Mouse (Mus musculus): ENCODE results near the gene Exosc9.
A peak's percentile ranks its signal among the peaks of the same experiment; 100 is the strongest.

The Exosc9 gene

DNA sequence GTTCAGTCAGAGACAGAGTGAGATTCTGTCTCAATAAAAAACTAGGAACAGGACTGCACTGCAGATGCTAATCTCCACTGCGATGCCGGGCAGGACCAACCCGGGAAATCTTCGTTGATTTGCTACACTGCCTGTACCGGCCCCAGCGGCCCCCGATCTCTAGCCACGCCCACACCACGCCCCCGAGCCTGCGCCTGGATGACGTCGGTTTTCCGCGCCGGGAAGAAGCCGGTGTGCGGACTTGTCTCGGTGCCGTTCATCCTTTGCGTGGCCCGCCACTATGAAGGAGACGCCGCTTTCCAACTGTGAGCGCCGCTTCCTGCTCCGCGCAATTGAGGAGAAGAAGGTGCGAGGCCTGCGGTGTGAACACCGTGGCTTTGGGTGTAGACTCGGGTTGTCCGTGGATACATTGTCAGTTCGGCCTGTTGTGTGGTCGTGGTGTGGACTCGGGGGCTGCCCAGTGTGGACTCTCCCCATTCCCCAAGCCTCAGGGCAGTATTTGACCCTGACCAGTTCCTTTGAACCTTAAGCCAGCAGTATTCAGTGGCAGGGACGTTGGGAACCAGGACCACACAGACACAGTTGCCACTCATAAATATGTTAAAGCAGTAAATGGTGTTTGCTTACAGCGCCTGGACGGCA is at the start of gene Exosc9:
TSS of gene Exosc9 (plus strand) at position 201 of the 642 bp plus-strand sequence.
- peak; percentile 83 for DNase-seq (ENCODE audit: low read depth, low spot score)

DNA sequence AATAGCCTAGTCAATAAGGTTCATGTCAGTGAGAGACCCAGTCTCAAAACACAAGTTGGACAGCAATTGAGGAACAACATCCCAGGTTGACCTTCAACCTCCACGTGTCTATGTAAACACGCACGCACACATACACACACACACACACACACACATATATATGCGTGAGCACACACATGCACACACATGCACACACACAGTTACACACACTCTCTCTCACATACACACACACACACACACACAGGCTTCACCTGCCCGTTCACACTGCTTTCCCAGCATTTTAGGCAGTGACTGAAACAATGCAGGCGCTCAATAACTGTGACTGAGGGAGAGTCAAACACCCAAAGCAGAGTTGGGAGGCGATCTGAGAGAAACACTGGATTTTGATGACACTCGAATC is 47.1 kb upstream of the Exosc9 start:
- DNase-seq (ENCODE audit: low read depth, low spot score) = no peak

DNA sequence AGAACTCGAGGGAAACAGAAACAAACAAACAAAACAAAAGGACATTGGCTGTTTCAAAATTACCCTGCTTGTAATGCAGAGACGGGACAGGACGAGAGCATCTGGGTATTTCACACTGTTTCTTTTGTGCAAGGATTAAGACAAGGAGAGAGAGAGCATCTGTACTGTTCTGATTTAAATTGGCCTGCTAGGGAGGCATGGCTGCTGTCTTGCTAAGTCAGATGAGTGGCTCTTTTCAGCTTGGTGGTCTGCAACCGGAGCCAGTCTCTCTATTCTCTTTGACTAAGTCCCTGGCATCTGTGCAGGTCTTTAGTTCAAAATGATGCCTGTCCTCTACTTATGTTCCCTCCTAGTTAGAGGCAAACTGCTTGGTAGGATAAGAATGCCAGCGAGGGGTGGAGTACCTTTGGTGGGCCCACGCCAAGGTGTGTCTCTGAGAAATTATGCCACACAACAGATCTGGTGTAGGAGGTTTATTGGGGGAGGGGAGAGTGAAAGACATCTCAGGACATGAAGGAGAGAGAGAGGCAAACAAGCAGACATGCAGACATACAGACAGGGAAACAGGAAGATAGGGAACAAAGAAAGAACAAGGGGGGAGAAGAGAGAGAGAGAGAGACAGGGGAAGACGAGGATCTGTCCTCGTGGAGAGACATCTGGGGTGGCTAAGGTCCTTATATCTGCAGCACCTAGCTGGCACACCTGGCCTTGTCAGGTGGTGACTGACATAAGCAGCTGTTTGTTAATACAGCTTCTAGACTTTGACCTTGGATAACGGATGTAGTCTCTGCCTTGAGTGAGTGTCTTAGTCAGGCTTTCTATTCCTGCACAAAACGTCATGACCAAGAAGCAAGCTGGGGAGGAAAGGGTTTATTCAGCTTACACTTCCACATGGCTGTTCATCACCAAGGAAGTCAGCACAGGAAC is 46.3 kb upstream of the Exosc9 start:
- no peak for DNase-seq (ENCODE audit: low read depth, low spot score)

DNA sequence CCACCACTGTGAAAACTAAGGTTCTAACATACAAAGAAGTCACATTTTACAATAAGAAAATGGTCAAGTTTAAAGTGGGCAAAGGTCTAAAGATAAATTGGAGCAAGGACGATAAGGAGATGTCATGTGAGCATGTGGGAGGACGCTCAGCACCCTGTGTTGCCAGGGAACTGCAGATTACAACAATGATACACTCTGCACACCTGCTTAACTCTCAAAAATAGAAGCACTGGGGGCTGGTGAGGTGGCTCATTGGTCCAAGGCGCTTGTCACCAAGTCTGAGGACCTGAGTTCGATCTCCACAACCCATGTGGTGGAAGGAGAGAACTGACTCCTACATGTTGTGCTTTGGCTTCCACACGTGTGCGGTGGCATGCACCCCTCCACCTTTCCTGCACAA is 40.9 kb upstream of the Exosc9 start:
- no peak for DNase-seq (ENCODE audit: low read depth, low spot score)

DNA sequence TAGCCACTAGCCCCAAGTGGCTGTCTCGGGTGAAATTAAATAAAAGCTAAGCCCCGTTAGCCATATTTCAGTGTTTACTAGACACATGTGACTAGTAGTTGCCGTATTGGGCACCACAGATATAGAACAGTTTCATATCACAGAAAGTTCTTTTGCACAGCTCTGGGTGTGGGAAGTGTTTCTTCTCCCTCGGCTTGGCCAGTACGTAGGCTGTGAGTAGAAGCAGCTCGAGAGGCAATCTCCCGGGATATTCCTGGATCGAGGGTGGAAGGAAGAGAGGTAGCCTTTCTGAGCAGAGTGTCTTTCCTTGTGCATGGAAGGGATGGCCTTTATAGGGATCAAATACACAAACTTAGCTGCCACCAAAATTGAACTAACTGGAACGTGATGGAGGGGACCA is 36.2 kb upstream of the Exosc9 start:
- DNase-seq (ENCODE audit: low read depth, low spot score) = no peak

DNA sequence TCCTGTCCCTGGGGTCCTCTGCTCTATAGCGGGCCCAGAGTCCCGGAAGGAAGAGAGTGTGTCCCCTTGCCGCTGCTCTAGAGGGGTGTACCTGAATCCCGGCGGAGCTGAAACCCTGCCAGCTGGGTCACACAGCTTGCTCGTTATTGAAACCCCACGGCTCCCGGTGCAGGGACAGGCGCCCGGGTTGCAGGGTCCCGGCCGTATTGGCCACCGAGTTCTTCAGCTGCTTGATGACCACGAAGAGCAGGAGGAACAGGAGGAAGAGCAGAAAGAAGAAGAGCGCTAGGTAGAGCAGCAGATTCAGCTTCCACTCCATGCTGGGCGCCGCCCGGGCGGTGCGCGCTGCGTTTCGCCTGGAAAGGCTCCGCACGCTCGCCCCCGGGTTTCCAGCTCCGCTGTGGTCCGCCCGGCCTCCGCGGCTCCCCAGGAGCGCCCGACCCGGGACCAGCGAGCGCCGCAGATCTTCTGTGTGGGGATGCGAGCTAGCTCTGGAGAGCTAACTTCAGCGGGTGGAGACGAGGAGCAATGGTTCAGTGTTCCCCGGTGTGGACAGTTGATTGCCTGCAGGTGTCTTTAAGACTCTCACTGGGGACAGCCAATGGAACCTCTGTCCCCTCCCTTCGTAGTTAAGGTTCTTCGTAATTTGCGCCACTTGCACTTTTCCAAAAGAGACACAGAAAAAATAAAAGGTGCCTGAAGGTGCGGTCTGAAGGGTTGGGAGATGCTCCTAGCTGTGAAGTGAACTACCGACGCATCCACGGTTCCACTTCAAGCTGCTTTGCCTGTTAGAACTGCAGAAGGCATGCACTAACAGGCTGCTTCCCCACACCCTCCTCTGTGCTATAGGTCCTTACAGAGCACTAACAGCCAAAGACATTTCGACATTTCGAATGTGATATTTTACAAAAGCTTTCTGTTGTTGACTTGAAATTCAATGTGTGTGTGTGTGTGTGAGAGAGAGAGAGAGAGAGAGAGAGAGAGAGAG is 31.0 kb upstream of the Exosc9 start, which contains the start of gene Gm11549:
TSS of gene Gm11549 (minus strand) at position 741 of the 988 bp plus-strand sequence.
- peak; percentile 13 for DNase-seq (ENCODE audit: low read depth, low spot score)

DNA sequence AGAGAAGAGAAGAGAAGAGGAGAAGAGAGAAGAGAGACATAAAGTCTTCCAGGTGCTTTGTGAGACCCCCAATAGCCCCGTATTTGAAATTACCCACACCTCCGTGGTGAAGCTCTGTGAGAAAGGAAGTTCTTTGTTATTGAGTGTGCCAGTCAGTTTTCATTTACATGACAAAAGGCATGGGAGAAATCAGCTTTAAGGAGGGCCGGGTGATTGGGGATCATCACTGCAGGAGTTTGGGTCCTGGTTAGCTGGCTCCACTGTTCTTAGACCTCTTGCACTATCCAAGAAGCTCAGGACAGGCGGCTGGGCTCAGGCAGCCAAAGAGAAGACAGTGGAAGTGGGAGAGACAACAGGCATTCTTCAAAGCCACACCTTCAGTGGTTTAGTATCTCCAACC is 30.3 kb upstream of the Exosc9 start:
- no peak for DNase-seq (ENCODE audit: low read depth, low spot score)

DNA sequence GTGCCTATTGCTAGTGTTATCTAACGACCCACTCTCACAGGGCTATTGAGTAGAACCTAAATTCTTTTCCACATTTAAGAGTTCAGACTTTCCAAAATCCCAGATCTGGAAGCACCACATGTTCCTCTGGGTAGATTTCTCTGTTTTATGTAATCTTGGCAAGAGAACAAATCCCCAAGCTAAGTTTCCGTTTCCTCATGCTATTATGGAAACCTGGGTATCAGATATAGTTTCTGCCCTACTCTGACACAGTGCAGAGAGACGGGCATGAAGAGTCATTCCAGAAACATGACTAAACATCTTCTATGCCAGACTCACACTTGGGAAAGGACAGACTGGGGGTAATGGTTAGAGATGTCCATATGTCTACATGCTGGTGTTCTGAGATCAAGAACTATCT is 27.9 kb upstream of the Exosc9 start:
- DNase-seq (ENCODE audit: low read depth, low spot score) = no peak

DNA sequence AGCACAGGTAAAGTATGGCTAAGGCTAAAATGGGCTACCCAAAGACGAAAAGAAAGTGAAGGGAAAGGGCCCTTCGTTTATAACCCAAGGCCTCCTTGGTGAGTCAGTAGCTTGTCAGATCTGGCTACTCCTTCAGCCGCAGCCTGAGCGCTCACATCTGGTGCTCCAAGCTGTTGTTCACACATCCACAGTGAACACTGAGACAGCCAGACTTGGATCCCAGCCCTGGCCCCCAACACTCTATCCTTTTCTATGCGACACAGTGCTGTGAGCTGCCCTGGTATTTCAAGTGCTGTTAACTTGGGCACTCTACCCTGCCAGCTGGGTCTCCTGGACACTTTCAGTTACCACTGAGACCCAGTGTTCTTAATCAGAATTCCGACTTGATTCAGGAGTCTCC is 22.1 kb upstream of the Exosc9 start:
- no peak for DNase-seq (ENCODE audit: low read depth, low spot score)

DNA sequence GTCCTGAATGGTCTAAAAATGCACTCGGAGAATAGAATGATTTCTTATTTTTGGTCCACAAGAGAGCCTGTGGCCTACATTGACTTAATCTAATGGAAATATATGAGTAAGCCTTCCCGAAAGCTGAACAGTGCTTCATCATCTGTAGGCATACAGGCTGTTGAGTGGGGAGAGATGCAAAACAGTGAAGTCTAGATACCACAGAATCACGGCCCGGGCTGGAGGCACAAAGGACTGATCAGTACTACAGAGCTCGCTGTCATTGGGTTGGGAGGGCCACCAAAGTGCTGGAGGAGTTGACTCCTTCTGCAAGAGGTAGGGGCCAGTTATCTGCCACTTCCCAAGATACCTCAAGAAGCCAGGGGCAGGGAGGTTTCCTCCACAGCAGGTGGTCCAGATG is 21.6 kb upstream of the Exosc9 start:
- no peak for DNase-seq (ENCODE audit: low read depth, low spot score)

DNA sequence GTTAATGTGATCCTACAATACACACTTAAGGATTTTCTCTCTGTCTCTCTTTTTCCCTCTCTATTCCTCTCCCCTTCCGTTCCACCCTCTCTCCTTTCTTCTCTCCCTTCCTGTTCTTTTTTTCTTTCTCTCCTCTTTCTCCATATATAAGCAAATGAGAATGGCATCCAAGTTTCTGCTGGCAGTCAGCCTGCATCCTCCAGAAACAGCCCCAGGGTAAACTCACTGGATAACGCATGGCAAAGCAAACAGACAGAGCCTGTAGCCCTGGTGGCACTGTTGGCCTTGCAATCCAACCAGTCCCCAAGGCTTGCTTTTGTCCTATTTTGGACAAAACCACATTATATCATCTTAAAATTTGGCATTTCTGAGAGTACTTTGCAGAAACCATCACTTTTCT is 21.2 kb upstream of the Exosc9 start:
- DNase-seq (ENCODE audit: low read depth, low spot score) = no peak

DNA sequence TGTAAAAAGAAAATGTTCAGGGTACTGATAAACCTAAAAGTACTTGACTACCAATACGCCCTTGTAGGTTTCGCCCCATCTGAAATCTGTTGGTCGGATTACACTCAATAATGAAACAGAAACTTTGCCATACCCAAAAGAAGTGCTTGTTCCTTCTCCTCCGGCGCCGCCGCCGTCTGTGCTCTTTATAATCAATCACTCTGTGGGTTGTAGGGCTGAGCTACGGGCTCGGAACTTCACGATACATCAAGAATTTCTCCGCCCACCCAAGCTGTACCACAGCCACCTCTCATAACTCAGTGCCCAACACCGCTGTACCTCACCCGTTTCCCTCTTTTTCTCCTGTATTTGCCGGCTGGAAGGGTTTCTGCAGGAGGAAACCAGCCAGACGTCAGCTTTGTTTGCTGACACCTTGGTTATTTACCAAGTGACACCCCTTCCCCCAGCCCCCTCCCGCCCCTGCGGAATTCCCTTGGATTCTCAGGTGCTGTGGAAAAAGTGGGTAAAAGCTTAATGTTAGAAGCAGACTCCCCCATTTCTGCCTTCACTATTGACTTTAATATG is 20.3 kb upstream of the Exosc9 start:
- DNase-seq (ENCODE audit: low read depth, low spot score) = peak; percentile 42

DNA sequence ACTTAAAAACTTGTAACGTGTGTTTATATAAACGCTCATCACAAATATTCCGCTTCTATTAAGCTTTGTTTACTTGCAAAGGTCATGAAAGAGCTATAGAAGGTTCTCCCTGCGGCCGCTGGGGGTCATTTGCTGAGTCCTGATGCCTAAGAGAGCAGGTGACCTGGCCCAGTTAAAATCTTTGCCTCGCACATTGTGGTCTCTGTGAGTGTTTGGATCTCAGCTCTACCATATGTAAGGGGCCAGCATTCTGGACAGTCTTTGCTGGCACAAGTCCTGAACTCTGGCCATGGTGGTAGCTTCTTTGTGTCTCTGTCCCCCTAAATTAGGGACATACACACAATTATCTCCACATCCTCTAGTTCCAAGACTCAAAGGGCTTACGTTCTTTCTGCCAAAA is 19.7 kb upstream of the Exosc9 start:
- DNase-seq (ENCODE audit: low read depth, low spot score) = peak; percentile 16

DNA sequence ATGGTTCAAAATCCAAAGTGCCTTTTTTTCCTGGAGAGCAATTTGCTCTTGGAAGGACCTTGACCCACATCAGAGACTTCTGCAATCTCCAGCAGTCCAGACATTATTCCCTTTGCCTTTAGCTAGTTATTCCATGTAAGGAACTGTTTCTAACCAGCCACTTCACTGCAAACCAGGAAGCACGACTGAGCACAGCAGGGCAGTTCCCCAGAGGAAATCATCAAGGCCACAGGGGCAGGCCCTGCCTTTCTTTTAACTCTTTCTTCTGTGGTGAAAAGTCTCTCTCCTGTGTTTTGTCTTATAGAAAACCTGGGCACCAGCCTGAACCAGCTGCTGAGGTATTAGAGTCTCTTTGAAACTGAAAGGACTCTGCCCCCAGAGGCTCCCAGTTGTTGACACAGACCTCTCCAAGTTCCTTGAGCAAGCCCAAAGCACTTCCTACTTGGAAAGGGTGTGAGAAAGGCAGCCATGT is 19.2 kb upstream of the Exosc9 start:
- no peak for DNase-seq (ENCODE audit: low read depth, low spot score)

DNA sequence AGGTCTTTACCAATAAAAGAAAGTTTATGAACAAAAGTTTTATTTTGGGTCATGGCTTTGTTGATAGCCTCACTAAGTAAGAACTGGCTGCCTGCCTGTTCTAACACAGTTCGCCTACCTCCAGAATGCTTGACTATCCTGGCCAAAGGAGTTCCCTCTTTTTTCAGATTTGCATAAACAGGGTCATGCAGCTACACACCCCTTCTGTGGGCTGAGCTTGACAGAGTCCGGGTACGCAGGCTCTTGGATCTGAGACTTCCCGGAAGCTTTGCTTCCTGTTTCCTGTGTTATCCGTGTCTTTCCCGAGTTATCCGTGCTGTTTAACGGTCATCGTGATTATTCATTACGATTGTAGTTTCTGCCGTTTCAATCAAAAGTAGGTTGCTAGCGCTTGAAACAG is 16.4 kb upstream of the Exosc9 start:
- DNase-seq (ENCODE audit: low read depth, low spot score) = no peak

DNA sequence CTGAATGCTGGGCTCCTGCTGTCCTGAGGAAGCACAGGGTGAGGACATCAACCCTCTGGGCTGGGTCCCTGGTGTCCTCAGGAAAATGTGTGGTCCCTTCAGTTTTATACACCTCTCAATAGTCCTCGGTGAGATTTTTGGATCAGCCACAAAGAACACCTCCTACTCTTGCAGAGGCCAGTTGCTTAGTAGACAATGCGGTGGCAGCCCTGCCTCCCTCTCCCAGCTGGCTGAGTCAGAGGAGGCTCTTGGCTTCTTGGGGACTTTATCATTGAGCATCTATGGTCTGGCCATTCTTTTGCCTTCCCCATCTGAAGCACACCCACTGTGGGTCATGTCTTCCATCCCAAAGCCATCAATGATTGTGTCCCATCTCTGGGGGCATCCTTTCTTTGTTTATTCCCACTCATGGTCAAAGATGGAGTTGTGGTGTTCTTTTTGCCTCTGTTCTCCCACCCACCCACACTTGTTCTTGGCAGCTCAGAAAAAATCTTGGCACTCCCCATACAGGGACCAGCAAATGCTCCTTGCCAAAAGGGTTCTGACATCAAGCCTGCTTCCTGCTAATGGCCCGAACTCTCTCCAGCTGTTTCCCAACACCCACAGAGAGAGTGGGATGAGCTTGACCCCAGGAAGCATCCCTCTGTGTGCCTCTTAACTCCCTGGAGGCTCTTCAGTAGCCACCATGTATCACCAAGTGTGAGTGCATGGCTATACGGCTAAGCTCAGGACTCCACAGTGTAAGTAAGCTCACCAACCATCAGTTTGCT is 14.5 kb upstream of the Exosc9 start:
- no peak for DNase-seq (ENCODE audit: low read depth, low spot score)

DNA sequence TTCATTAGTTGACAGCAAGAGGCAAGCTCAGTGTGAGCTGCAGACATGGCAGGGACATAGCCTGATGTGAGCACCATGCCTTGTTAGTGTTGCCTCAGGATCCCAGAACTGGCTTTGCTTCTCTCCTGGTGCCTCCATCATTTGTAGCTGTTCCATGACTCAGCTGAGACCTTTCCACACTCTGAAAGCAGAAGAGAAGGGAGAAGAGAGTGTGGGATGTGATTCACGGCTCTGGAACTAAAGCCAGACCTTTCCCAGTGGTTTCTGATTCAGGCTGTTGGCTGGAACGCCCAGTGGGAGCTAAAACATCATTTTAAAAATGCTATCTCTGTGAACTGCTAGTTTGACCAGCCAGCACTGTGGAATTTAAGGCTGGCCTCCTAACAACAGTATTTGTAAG is 11.7 kb upstream of the Exosc9 start:
- DNase-seq (ENCODE audit: low read depth, low spot score) = no peak

DNA sequence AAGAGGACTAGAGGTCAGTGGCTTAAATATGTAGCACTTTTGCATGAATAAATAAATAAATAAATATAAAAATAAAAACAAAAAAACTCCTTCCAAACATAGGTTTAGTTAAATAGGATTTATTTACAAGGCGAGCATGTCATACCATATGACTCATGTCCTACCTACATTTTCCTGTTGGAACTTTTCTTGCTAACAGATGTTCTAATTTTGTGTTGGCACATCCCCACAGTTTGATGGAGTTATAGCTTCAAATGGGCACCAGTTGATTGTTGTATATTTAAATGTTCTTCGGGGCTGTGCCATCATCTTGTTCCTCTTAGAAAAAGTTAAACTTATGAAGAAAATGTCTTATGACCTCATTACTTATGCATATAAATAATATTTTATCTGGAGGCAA is 11.0 kb upstream of the Exosc9 start:
- DNase-seq (ENCODE audit: low read depth, low spot score) = no peak

DNA sequence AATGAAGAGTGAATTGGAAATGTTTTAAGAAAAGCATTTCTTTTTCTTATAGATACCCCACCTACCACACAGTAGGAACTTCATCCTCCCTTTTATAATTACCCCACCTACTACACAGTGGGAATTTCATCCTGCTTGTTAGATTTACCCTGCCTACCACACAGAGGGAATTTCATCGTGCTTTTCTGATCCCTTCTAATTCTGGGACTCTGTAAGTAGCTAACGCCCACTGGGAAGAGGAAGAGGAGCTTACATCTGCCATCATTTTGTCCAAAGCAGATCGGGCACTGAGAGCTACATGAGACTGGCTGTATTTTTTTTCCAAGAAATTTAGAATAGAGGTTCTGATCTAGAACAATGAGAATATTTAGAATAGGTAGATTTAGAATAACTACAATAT is 7.4 kb upstream of the Exosc9 start:
- DNase-seq (ENCODE audit: low read depth, low spot score) = no peak

DNA sequence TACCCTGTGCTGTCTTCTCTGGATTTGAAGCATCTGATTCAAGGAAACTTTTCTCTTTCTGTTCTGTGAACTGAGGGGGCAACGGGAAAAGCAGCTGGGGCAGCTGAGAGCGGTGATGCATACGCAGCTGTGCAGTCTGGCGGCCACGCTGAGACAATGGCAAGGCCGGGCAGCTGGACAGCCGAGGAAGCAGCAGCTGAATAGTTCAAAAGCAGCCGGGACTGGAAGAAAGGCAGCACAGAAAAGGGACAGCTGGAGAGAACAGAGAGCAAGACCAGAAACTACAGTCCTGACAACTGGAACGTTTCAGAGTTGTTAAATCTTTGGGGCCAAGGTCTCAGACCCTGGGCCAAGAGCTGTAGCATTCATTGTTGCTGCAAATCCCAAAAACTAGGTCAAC is 1.1 kb upstream of the Exosc9 start:
- peak; percentile 32 for DNase-seq (ENCODE audit: low read depth, low spot score)

All from forelimb bud, embryonic 11.5 days (tissue).